Mouse (Mus musculus) embryonic fibroblast, embryonic 13.5 days (primary cell): ENCODE data around the gene Gm42417.

ENCODE experiments used
- CTCF ChIP-seq: IDR thresholded peaks from 2 replicates; pipeline ENCODE4 v1.5.1; 2011; ENCODE audit warnings: mild to moderate bottlenecking, control low read depth, low read length, moderate library complexity, borderline replicate concordance; ENCODE audit not compliant: insufficient read depth
- POLR2A ChIP-seq: IDR thresholded peaks from 2 replicates; pipeline ENCODE4 v1.6.1; 2011; ENCODE audit warnings: low read depth, mild to moderate bottlenecking, control low read depth, low read length, moderate library complexity

- no peak for TF ChIP-seq POLR2A
- TF ChIP-seq CTCF, result no peak
These were observed 36.1 kb upstream of the Gm42417 start for GRCm38 (mm10) chr1:36575347-36575746.
